Mouse (Mus musculus) kidney, embryonic 15.5 days (tissue): ENCODE results near the gene Camk1. TPM values are rescaled to one million over a fixed set of nuclear protein-coding genes. Genes with fewer than 3 reads are reported as not detected.

Experiments used
- ATAC-seq: fragments of 200-750 bp; cut with Nextera tagmentation; replicated peaks from 2 replicates; pipeline ENCODE4 v1.8.0; 2017; ENCODE audit warnings: moderate TSS enrichment; ENCODE audit not compliant: low FRiP score
- H3K27ac ChIP-seq: fragments of 300-500 bp; sonication (generic); 2 replicates; pipeline ENCODE4 v1.5.1; 2015; ENCODE audit warnings: mild to moderate bottlenecking, inconsistent platforms
- H3K27me3 ChIP-seq: fragments of 300-500 bp; sonication (generic); 2 replicates; pipeline ENCODE4 v1.6.1; 2015; ENCODE audit warnings: inconsistent platforms
- H3K36me3 ChIP-seq: fragments of 300-500 bp; sonication (generic); 2 replicates; pipeline ENCODE4 v1.6.1; 2015; ENCODE audit warnings: inconsistent platforms
- H3K4me1 ChIP-seq: fragments of 300-500 bp; sonication (generic); 2 replicates; pipeline ENCODE4 v1.6.1; 2015; ENCODE audit warnings: inconsistent platforms
- H3K4me2 ChIP-seq: fragments of 300-500 bp; sonication (generic); 2 replicates; pipeline ENCODE4 v1.6.1; 2015; ENCODE audit warnings: moderate library complexity, mild to moderate bottlenecking, inconsistent platforms
- H3K4me3 ChIP-seq: fragments of 300-500 bp; sonication (generic); replicated peaks from 2 replicates; pipeline ENCODE4 v1.5.1; 2015; ENCODE audit warnings: mild to moderate bottlenecking, inconsistent platforms
- H3K9ac ChIP-seq: fragments of 300-500 bp; sonication (generic); 2 replicates; pipeline ENCODE4 v1.6.1; 2015; ENCODE audit warnings: mild to moderate bottlenecking, inconsistent platforms
- H3K9me3 ChIP-seq: fragments of 300-500 bp; sonication (generic); replicated peaks from 2 replicates; pipeline ENCODE4 v1.6.1; 2016; ENCODE audit warnings: inconsistent platforms
- WGBS: fragments of 180-500 bp; shearing (Covaris S2); methylation state at CpG from one replicate; pipeline ENCODE4 v1.1.7; 2015; ENCODE audit warnings: mixed read lengths; 5-methylcytosine and 5-hydroxymethylcytosine counted together
- polyA plus RNA-seq: library from polyadenylated mRNA; unstranded; fragments of >200 nt; fragmentation: Nextera tagmentation; extraction: Ambion mirVana; gene quantifications from 2 replicates; pipeline ENCODE4 v1.2.1, GENCODE M21; 2015

Camk1 gene
- polyA plus RNA-seq, 1 experiment from 2014 or later: 111 TPM

GRCm38 (mm10) chr6:113292938-113293337, 50.8 kb downstream of the Camk1 start:
- no peak overlapping the region for H3K4me3 ChIP-seq
- no peaks in the 10 kb centered on the region for H3K4me1 ChIP-seq
- no peak overlapping the region for H3K4me2 ChIP-seq
- no peaks in the 10 kb centered on the region for H3K27me3 ChIP-seq
- no peak for ATAC-seq
- no peak overlapping the region for H3K9ac ChIP-seq
- H3K27ac ChIP-seq: no peak overlapping the region
- H3K9me3 ChIP-seq: no peaks in the 10 kb centered on the region
- H3K36me3 ChIP-seq: no peaks in the 10 kb centered on the region
- 77% methylated on average over 5 of the region's 5 CpGs for WGBS

- no peak for ATAC-seq
- Histone ChIP-seq H3K4me1 (no peaks in the 10 kb centered on the region), H3K9ac (no peak overlapping the region), H3K36me3 (no peaks in the 10 kb centered on the region), H3K4me2 (no peak overlapping the region), H3K27me3 (no peaks in the 10 kb centered on the region; the same call in 1 of the 2 replicates), H3K4me3 (no peak overlapping the region), H3K27ac (no peak overlapping the region), H3K9me3 (no peaks in the 10 kb centered on the region)
- WGBS: 64% methylated on average over 6 of the region's 6 CpGs
These were observed 53.4 kb downstream of the Camk1 start for GRCm38 (mm10) chr6:113290346-113290745.

- Histone ChIP-seq H3K4me3 (no peak overlapping the region), H3K36me3 (no peaks in the 10 kb centered on the region), H3K9ac (no peak overlapping the region), H3K9me3 (no peaks in the 10 kb centered on the region), H3K27ac (no peak overlapping the region), H3K4me2 (no peak overlapping the region), H3K4me1 (no peaks in the 10 kb centered on the region), H3K27me3 (peaks cover 10% of the 10 kb centered on the region)
- no peak for ATAC-seq
- WGBS: 88% methylated on average over 15 of the region's 15 CpGs
These were observed 54.4 kb downstream of the Camk1 start for GRCm38 (mm10) chr6:113289346-113289745.

- Histone ChIP-seq H3K36me3 (no peaks in the 10 kb centered on the region), H3K4me1 (peaks cover 14% of the 10 kb centered on the region), H3K4me2 (no peak overlapping the region), H3K4me3 (no peak overlapping the region), H3K27me3 (peaks cover 31% of the 10 kb centered on the region), H3K9ac (no peak overlapping the region), H3K27ac (no peak overlapping the region), H3K9me3 (no peaks in the 10 kb centered on the region)
- 71% methylated on average over 4 of the region's 4 CpGs for WGBS
- ATAC-seq: no peak
These were observed 56.5 kb downstream of the Camk1 start for GRCm38 (mm10) chr6:113287236-113287635.

GRCm38 (mm10) chr6:113286316-113286715, 57.5 kb downstream of the Camk1 start:
- no peaks in the 10 kb centered on the region for H3K9me3 ChIP-seq
- ATAC-seq: no peak
- 57% methylated on average over 1 of the region's 1 CpGs for WGBS
- H3K27me3 ChIP-seq: peaks cover 37% of the 10 kb centered on the region
- peaks cover 16% of the 10 kb centered on the region for H3K4me1 ChIP-seq
- H3K4me3 ChIP-seq: no peak overlapping the region
- no peaks in the 10 kb centered on the region for H3K36me3 ChIP-seq
- no peak overlapping the region for H3K9ac ChIP-seq
- no peak overlapping the region for H3K4me2 ChIP-seq
- no peak overlapping the region for H3K27ac ChIP-seq

GRCm38 (mm10) chr6:113284931-113285330, 58.9 kb downstream of the Camk1 start:
- Histone ChIP-seq H3K27ac (no peak overlapping the region), H3K9ac (no peak overlapping the region), H3K4me1 (peaks cover 16% of the 10 kb centered on the region), H3K27me3 (peaks cover 37% of the 10 kb centered on the region), H3K4me3 (no peak overlapping the region), H3K4me2 (no peak overlapping the region), H3K36me3 (peaks cover 5% of the 10 kb centered on the region; the same call in 1 of the 2 replicates), H3K9me3 (no peaks in the 10 kb centered on the region)
- ATAC-seq: no peak
- 72% methylated on average over 3 of the region's 3 CpGs for WGBS

Other genes with a start within 250 kb of the Camk1 start
- gene Lhfpl4, start 148.6 kb downstream of the Camk1 start, polyA plus RNA-seq: 0.64 and 1.00 TPM in 2 replicates
- gene Mtmr14, start 106.1 kb downstream of the Camk1 start, polyA plus RNA-seq: 36.2 and 39.4 TPM in 2 replicates
- 0.05 and 0.18 TPM in 2 replicates for gene Cpne9, start 61.7 kb downstream of the Camk1 start, polyA plus RNA-seq
- gene Brpf1, start 36.8 kb downstream of the Camk1 start, polyA plus RNA-seq: 19.2 and 20.4 TPM in 2 replicates
- gene Ogg1, start 17.0 kb downstream of the Camk1 start, polyA plus RNA-seq: 13.8 and 18.7 TPM in 2 replicates
- 56.7 and 62.1 TPM in 2 replicates for gene Tada3, start 33.9 kb upstream of the Camk1 start, polyA plus RNA-seq
- 403 and 405 TPM in 2 replicates for gene Arpc4, start 34.1 kb upstream of the Camk1 start, polyA plus RNA-seq
- 3.5 and 3.6 TPM in 2 replicates for gene Ttll3, start 45.3 kb upstream of the Camk1 start, polyA plus RNA-seq
- gene Rpusd3, start 75.4 kb upstream of the Camk1 start, polyA plus RNA-seq: 24.0 and 25.3 TPM in 2 replicates
- not detected in 2 replicates for gene Cidec, start 91.8 kb upstream of the Camk1 start, polyA plus RNA-seq
- 104 and 111 TPM in 2 replicates for gene Jagn1, start 98.6 kb upstream of the Camk1 start, polyA plus RNA-seq
- 6.1 and 7.8 TPM in 2 replicates for gene Il17re, start 114.5 kb upstream of the Camk1 start, polyA plus RNA-seq
- 18.5 and 19.6 TPM in 2 replicates for gene Il17rc, start 127.4 kb upstream of the Camk1 start, polyA plus RNA-seq
- gene Creld1, start 139.3 kb upstream of the Camk1 start, polyA plus RNA-seq: 35.7 and 37.2 TPM in 2 replicates
- gene Prrt3, start 157.9 kb upstream of the Camk1 start, polyA plus RNA-seq: 0.87 and 1.1 TPM in 2 replicates
- gene Emc3, start 187.7 kb upstream of the Camk1 start, polyA plus RNA-seq: 108 and 111 TPM in 2 replicates
- 13.9 and 15.2 TPM in 2 replicates for gene Fancd2, start 187.7 kb upstream of the Camk1 start, polyA plus RNA-seq